Mouse (Mus musculus): ENCODE results near the gene Oaz2. TPM values are rescaled to one million over a fixed set of nuclear protein-coding genes. Genes with fewer than 3 reads are reported as not detected.

Oaz2 gene
- total RNA-seq, 2 experiments from 2014 or later: 148 to 194 TPM

DNA sequence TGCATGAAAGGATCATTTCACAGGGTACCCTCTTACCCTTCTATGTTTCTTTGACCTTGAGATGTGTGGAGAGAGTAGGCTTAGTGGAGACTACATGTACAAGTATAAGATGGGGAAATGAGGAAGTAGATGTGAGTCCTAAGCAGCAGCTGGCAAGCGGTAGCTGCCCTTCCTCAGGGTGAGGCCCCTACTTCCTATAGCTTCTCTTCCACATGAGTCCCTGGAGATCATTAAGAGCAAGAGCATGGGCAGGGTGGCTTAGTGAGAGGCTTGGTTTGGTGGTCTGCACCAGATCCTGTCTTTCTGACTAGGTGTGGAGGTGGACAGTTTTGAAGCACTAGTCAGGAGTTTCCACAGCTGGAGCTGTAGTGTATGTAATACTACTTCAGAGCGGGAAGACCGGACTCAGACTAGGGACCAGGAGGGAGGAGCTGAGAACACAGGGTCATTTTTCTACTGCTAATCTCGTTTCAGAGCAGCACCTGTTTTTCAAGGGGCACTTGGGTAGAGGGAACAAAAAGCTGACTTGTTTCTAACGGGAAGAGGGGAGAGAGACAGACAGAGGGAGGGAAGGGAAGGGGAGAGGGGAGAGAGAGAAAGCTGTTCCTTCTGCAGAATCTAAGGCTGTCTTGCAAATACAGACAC is 25.3 kb downstream of the Oaz2 start:
- DNase-seq: no peak

DNA sequence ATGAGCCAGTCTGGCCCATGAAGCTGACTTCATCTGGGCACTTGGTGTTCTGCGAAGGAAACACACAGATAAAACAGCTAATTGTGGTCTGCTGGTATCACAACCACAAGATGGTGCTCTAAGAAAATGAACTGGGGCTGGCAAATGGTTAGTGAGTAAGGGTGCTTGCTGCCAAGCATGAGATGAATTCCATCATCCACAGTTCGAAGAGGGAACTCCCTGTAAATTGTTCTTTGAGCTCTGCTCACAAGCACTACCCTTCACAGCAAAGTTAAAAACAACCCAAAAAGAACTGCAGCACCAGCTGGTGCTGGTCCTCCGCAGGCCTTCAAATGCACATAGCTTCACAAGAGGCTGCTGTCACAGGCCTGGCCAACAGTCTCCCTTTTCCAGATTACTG is 27.8 kb downstream of the Oaz2 start:
- DNase-seq: peak; percentile 46

DNA sequence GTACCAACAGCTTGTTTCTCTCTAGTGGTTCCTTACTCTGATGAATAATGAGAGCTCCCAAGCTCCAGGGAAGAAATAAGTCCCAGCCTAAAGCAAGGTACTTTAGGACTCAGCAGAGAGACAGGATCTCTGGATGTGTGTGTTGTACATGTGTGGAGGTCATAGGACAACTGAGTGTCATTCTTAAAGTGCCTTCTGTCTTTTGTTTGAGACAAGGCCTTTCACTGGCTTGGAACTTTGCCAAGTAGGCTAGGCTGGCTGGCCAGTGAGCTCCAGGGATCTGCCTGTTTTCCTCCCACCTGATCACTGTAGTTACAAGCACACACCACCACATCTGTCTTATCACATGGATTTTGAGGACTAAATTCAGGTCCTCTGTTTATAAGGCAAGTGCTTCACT is 28.5 kb downstream of the Oaz2 start:
- peak; percentile 66 for DNase-seq

DNA sequence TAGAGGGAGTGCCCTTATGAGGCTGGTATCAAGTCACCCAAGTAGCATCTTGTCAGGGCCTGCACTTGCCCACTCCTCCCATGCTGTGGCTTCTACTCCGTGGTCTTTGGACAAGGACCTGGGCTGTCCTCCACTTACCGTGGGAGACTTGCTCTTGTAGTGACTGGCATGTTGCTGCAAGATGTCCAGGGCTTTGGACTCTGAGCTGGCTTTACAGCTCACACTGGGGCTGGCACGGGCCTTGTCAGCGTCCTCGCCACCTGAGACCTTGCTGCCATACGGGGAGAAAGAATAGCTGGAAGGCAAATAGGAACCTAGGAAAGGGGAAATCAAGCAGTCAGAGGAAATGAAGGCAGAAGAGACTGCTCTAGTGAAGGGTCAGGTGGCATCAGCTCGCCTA is 29.6 kb downstream of the Oaz2 start:
- DNase-seq: no peak

DNA sequence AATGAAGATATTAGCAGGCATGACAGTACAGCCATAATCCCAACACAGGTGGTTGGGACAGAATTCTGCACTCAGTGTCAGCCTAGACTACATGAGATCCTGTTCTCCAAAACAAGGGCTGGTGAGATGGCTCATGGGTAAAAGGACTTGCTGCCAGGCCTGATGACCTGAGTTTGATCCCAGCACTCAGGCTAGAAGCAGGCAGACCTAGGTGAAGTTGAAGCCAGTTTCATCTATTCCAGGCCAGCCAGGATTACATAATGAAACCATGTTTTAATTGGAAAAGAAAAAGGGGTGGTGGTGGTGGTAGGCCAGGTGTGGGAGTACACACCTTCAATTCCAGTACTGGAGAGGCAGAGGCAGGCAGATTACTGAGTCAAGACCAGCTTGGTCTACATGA is 30.2 kb downstream of the Oaz2 start:
- DNase-seq: no peak

DNA sequence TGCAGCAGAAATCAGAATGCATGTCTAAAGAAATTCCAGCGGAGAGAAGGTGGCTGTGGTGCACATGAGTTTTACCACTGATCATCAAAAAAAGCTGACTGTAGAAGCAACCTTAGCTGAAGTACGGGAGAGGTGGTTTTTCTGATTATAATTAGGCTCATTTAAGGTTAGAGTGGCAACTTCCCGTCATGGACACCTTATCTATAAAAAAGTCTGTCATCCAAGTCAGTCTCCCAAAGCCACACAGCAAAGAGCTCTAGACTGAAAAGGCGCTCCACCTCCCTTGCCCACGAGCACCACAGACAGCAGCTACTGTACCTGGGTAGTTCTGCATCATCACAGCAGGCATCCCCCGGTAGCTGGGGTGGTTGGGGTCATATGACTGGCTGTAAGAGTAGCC is 32.7 kb downstream of the Oaz2 start:
- DNase-seq: no peak

DNA sequence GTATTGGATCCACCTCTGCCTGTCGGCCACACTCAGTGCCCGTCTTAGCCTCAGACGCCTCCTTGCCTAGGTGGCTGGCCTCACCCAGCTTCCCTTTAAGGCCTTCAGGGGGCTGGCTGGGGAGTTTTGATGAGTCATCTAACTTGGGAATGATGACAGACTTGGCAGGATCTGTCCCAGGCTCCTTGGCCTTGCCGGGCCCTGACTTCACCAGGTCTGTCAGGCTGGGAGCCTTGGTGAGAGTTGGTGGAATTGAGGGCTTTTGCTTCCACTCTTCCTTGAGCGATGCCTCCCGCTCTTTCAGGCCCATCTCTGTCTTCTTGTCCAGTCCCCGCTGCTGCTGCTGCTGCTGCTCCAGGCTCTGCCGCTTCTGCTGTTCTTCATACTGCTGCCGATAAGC is 34.5 kb downstream of the Oaz2 start:
- no peak for DNase-seq

DNA sequence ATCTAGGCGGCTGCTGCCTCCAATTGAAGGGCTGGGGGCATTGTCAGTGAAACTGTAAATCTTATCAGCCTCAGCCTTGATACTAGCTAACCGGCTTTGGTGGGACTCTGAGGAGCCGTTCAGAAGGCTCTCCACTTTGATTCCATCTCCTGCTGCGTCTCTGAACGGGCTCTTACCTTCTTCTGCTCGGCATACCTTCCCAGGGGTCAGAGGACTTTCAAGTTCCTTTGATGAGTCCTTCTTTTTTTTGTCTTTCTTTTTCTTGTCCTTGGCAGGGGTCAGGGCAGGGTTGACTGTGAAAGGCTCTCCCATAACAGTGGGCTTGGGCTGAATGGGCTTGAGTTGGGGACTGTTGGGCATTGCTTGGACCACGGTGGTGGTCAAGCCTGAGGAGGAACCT is 35.4 kb downstream of the Oaz2 start:
- DNase-seq: no peak

DNA sequence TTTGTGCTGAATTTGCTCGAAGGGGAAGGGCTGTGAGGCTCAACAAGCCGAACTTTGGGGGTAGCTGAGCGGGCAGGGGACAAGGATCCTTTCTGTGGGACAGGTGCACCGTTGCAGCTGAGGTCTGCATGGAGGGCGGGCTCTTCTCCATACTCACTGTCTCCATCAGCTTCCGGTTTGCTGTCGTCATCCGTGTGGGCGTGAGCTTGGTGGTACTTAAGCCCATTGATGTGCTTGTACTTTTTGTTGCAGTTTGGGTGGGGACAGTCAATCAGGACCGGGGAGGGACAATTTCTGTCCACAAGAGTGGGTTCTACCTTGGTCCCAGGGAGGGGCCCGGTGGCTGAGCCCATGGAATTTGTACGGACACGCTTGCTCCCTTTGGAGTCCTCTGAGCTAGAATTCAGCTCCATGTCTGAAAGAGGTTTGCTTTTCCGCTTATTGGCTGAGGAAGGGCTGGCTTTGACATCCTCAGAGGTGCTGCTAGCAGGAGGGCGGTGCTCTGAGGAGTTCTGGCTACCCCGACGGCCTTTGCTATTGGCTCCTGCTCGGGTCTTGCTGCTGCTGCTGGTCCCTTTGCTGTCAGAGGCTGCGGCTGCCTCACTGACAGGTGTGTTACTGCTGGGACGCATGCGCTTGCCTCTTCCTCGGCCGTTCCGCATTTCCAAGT is 36.3 kb downstream of the Oaz2 start:
- DNase-seq: no peak

DNA sequence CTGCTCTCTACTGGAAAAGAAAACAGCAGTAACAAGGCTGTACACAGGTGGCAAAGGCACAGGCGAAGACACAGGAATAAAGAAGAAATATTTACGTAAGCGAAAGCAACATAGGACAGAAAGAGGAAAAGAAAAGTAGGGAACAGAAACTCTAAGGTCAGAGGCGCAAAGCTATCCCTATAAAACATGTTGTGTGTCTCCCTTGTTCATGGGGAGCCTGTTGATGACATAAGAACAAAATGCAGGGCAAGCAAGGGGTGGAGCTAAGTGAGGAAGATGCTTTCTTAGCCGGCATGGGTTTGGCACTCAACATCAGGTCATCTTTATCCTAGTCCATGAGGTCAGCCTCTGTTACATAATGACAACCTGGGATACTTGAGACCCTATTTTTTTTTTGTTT is 50.4 kb downstream of the Oaz2 start:
- no peak for DNase-seq

DNA sequence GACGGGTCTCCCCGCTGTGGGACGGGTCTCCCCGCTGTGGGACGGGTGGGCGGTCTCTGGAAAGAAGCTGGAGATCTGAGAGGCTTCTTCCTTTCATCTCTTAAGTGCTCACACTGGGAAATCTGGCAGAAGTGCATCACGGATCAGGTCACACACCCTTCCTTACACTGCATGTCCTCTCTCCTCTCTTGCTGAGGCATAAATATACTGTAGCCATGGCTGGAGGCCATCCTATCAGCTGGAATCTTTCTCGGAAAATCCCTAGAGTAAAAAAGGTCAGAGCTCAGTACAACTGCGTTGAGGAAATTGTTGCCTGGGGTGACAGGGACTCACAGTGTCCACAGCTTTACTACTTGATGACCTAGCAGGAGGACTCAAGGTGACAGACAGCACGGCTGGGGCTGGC is 53.4 kb downstream of the Oaz2 start:
- DNase-seq: peak; percentile 53

DNA sequence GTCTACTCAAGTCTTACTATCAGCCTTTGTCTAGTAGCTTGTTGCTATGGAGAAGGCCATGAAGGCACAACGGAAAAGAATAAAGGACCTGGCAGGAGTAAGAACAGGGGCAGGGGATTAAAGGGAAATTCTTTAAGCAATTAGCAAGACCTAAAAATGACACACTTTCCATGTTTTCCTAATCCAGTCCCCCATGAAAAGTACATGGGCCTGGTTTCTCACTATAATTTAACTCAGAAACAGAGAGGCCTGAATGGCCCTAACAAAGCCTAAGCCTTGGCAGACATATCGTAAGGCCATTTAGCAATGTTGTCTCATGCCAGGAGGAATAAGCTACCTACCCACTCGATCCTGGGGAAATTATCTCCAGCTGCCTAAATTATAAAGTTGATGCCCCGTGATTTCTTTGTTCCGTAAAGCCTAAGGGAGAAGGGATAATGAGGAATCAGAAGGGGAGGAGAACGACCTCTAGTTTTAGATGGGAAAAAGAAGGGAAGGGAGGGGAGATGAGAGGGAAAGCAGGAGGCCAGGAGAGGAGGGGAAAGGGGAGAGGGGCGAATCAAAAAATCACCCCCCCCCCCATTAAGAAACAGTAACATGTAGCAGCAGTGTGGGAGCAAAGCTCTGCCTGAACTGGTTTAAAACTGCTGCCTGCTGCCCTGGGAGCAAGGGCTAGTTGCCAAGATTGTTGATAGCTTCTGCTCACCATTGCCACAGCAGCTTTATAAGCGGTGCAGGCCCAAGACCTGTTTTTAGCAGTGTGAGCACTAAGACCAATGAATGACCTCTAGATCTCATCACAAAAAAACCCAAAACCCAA is 56.9 kb downstream of the Oaz2 start:
- DNase-seq: peak; percentile 66

DNA sequence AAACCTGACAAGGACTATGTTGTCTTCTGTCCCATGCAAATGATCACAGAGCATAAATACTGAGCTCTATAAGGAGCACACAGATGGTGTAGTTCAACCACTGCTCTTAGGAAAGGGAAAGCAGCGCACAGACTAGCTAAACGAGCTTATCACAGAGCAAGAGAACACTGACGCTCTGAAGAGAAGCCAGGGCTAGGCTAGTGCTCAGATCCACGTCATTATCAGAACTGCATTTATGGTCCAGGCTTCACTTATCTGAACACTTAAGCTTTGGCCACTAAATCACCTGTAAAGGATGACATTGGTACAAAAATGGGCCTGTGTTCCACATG is 57.5 kb downstream of the Oaz2 start:
- DNase-seq: no peak

DNA sequence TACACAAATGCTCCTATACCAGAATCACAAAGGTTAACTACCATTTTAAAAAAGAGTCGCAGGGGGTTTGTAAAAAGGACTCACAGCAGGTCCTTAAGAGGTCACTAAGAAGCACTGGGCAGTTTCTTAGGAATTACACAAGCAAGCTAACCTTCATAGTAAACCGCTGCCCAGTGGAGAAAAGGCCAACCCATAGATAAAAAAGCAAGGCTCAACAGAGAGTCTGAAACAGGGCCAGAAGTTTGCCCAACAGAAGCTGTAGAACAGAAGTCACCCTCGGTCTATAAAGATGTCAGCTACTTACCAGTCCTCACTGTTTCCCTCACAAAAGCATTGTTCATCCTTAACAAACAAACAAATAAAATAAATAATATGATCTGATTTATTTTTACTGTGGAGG is 58.6 kb downstream of the Oaz2 start:
- peak; percentile 68 for DNase-seq

DNA sequence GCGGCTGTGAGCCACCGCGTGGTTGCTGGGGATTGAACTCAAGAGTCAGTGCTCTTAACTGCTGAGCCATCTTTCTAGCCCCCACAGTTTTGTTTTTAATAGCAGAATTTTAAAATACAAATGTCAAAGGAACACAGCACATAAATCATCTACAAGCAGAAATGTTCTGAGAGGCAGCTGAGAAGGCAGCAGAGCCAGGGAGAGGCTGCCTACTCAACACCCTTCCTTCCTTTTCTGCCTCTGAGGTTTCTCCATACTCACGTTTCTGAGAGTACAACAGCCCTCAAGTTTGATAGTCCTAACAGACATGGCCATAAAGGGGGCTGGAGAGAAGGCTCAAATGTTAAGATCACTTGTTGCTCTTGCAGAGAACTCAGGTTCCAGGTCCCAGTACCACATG is 59.7 kb downstream of the Oaz2 start:
- DNase-seq: no peak

DNA sequence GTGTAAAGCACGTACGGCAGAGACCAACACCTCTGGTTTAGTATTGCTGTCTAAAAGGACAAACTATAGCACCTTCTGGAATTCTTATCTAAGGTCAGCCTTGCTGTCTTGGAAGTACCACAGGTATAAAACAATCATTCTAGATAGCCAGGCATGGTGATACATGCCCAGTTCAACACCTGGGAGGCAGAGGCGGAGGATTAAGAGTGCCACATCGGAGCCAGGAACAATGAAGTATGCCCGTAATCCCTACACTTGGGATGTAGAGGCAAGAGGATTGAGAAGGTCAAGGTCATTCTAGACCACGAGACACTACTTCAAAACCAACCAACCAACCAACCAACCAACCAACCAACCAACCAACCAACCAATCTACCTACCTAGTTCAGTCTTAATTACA is 60.8 kb downstream of the Oaz2 start:
- DNase-seq: no peak

DNA sequence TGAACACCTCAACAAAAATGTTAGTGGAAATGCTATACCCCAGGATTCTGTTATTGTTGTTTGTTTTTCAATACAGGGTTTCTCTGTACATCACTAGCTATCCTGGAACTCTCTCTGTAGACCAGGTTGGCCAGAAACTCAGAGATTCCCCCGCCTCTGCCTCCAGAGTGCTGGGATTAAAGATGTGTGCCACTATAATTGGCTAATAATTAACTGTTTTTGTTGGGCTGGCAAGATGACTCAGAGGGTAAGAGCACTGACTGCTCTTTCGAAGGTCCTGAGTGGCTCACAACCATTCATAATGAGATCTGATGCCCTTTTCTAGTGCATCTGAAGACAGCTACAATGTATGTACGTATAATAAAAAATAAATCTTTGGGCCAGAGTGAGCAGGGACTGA is 67.1 kb downstream of the Oaz2 start:
- DNase-seq: no peak

Other genes with a start within 250 kb of the Oaz2 start
- under 1 TPM; 0.45 to 0.78 TPM for gene Slc51b, start 245.0 kb upstream of the Oaz2 start, total RNA-seq (2021)
- gene Mtfmt, start 232.2 kb upstream of the Oaz2 start, total RNA-seq (2021): 10 to 100 TPM; 11.2 to 14.1 TPM
- gene Spg21, start 207.1 kb upstream of the Oaz2 start, total RNA-seq (2021): 10 to 100 TPM; 53.6 to 54.4 TPM
- gene Ankdd1a, start 147.8 kb upstream of the Oaz2 start, total RNA-seq (2021): under 1 TPM in 1 of 2 experiments, not detected in 1; 0.45 TPM
- gene Plekho2, start 88.0 kb upstream of the Oaz2 start, total RNA-seq (2021): 10 to 100 TPM; 32.5 to 37.8 TPM
- 1 to 10 TPM; 2.0 to 3.3 TPM for gene Pif1, start 80.8 kb upstream of the Oaz2 start, total RNA-seq (2021)
- 10 to 100 TPM; 49.7 to 61.5 TPM for gene Rbpms2, start 38.4 kb upstream of the Oaz2 start, total RNA-seq (2021)
- gene Zfp609, start 159.6 kb downstream of the Oaz2 start, total RNA-seq (2021): 10 to 100 TPM; 30.4 to 36.1 TPM
- gene Pclaf, start 222.2 kb downstream of the Oaz2 start, total RNA-seq (2021): 10 to 100 TPM; 18.0 to 21.8 TPM
- 10 to 100 TPM; 28.0 to 32.3 TPM for gene Trip4, start 240.8 kb downstream of the Oaz2 start, total RNA-seq (2021)
- gene Csnk1g1, start 240.9 kb downstream of the Oaz2 start, total RNA-seq (2021): 10 to 100 TPM; 15.7 to 24.2 TPM